8 mouse cellular contexts compared by ENCODE assay signal in the genomic region with DNA sequence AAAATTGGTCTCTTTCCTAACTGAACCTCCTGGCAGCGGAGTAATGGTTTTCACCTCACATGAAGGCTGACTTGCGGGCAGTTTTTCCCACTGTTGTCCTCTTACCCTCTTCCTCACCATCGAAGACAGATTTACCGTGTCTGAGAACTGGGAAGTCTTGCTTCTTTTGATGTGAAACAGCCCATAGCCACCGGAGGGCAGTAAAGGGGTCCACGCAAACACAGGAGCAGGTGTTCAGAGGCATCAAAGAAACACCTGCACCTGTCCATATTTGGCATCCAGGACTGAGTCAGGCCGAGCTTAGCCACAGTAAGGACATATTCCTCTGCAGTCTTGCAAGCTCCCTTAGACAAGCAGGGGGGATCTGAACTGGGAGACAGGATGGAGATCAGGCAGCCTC. TPM values are rescaled to one million over a fixed set of nuclear protein-coding genes. Genes with fewer than 3 reads are reported as not detected.
DNase-seq lines count a peak whose midpoint lies in the region.

No protein-coding gene starts in this region.

- peak; percentile 46 to 47 for DNase-seq in cerebellum, postnatal 10 days
- no peak for DNase-seq in cerebellum, adult 11-12 months
- DNase-seq in 3T3-L1 (ENCODE audit: low read depth, low spot score): peak; percentile 8
- peak; percentile 32 for DNase-seq in embryo, embryonic 9.5 days (ENCODE audit: extremely low spot score)
- DNase-seq in hindlimb bud, embryonic 11.5 days (ENCODE audit: extremely low spot score, low read depth, low spot score): peak; percentile 14
- DNase-seq in urinary bladder, postnatal 4 days (ENCODE audit: low spot score in 2 of 2): no peak
- no peak for DNase-seq in adrenal gland, postnatal 25 days
- no peak for DNase-seq in layer of hippocampus, adult 8-10 months (ENCODE audit: low spot score in 2 of 2)

RNA-seq across cellular contexts. Expression of a gene that starts 7.2 kb away (rescaled TPM):
- total RNA-seq in adrenal gland, postnatal 25 days (2021): not detected in 2 replicates
- under 1 TPM in 1 of 4 experiments, not detected in 3; 0.25 TPM for total RNA-seq in layer of hippocampus, adult 8-10 months (2022)

Comparison
In these comparisons a context has a peak if more than half of its experiments do, and no peak if none do; other contexts are left out.
1. DNase-seq: peak in cerebellum, postnatal 10 days (2 of 2), 3T3-L1 (single experiment), embryo, embryonic 9.5 days (single experiment) and hindlimb bud, embryonic 11.5 days (single experiment); none in cerebellum, adult 11-12 months (single experiment), urinary bladder, postnatal 4 days (0 of 2), adrenal gland, postnatal 25 days (single experiment) and layer of hippocampus, adult 8-10 months (0 of 2).